Mouse (Mus musculus): Measurements from ENCODE around the gene Phactr3.

DNA sequence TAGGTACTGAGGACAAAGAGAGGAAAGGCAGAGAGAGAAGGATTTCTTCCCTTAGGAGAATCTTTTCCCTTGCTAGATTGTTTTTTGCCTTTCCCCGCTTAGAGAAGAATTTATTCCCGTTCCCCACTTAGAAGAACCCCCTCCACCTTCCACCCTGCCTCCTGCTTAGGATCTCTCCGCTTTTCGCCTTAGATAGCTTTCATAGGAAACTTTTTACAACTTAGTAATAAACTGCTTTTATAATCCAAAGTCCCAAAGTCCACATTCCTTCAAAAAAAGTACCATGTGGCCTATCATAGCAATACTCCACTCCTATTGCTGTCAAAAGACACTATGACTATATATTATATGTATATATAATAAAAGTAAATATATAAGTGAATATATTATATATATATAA, 223.8 kb downstream of the Phactr3 start:
- TF ChIP-seq POLR2A (IDR thresholded peaks at IDR 0.05; ENCODE audit: insufficient read length, low read depth) (no peak), MAX (IDR thresholded peaks at IDR 0.05; ENCODE audit: low read depth) (no peak), TCF3 (IDR thresholded peaks at IDR 0.05; ENCODE audit: insufficient read length, low read depth) (no peak), SRF (IDR thresholded peaks at IDR 0.05; ENCODE audit: control insufficient read depth, insufficient read length, low read depth) (no peak), USF1 (IDR thresholded peaks at IDR 0.05; ENCODE audit: low read depth) (no peak)

Data from myocyte (in vitro differentiated cells).